Mouse (Mus musculus) ovary, postnatal 10 days (tissue): ENCODE measurements at regions not wholly inside any gene's neighbourhood (a gene's known extent, or its start where the extent isn't known, plus 50 kb on each side); places are given as distances from the start of the nearest gene placed in this dataset.

Source experiments
- DNase-seq: peaks from one replicate; pipeline ENCODE4 v3.0.0; 2022; ENCODE audit warnings: low spot score

GRCm38 (mm10) chr10:92625781-92626180 lies 96.4 kb downstream of the Nedd1 start:
- DNase-seq: no peak

GRCm38 (mm10) chr10:92615684-92616379 lies 106.4 kb downstream of the Nedd1 start:
- no peak for DNase-seq

GRCm38 (mm10) chr10:92614341-92614740 lies 107.9 kb downstream of the Nedd1 start:
- no peak for DNase-seq

GRCm38 (mm10) chr10:92611060-92611459 lies 111.2 kb downstream of the Nedd1 start:
- DNase-seq: no peak

GRCm38 (mm10) chr10:92606761-92607160 lies 115.5 kb downstream of the Nedd1 start:
- no peak for DNase-seq

GRCm38 (mm10) chr10:92605646-92606045 lies 116.6 kb downstream of the Nedd1 start:
- DNase-seq: no peak

GRCm38 (mm10) chr10:92600116-92600515 lies 122.1 kb downstream of the Nedd1 start:
- no peak for DNase-seq

GRCm38 (mm10) chr10:92595496-92596355 lies 126.5 kb downstream of the Nedd1 start:
- DNase-seq: peak; percentile 15

- peak; percentile 22 for DNase-seq
Observed at GRCm38 (mm10) chr10:92593947-92594460, 128.2 kb downstream of the Nedd1 start.

- no peak for DNase-seq
Observed at GRCm38 (mm10) chr10:92578872-92579271, 143.3 kb downstream of the Nedd1 start.

- DNase-seq: no peak
Observed at GRCm38 (mm10) chr10:92570496-92570895, 151.7 kb downstream of the Nedd1 start.

GRCm38 (mm10) chr10:92557463-92557862 lies 164.8 kb downstream of the Nedd1 start:
- DNase-seq: no peak

- no peak for DNase-seq
Observed at GRCm38 (mm10) chr10:92556526-92557422, 165.4 kb downstream of the Nedd1 start.

GRCm38 (mm10) chr10:92555727-92556525 lies 166.3 kb downstream of the Nedd1 start:
- DNase-seq: no peak

GRCm38 (mm10) chr10:92553966-92554365 lies 168.3 kb downstream of the Nedd1 start:
- DNase-seq: no peak

- no peak for DNase-seq
Observed at GRCm38 (mm10) chr10:92548875-92549586, 173.2 kb downstream of the Nedd1 start.

- DNase-seq: no peak
Observed at GRCm38 (mm10) chr10:92538433-92538832, 183.8 kb downstream of the Nedd1 start.

GRCm38 (mm10) chr10:92516886-92517285 lies 205.3 kb downstream of the Nedd1 start:
- DNase-seq: no peak

- DNase-seq: no peak
Observed at GRCm38 (mm10) chr10:92511769-92512168, 210.5 kb downstream of the Nedd1 start.

- DNase-seq: no peak
Observed at GRCm38 (mm10) chr10:92510677-92511076, 211.5 kb downstream of the Nedd1 start.
